Mouse (Mus musculus) lung, postnatal 4 days (tissue): Measurements from ENCODE around the gene Srpr.

ENCODE experiments used
- DNase-seq, 2 experiments: peaks; one replicate each; pipeline ENCODE4 v3.0.0; 2021

Srpr gene

DNA sequence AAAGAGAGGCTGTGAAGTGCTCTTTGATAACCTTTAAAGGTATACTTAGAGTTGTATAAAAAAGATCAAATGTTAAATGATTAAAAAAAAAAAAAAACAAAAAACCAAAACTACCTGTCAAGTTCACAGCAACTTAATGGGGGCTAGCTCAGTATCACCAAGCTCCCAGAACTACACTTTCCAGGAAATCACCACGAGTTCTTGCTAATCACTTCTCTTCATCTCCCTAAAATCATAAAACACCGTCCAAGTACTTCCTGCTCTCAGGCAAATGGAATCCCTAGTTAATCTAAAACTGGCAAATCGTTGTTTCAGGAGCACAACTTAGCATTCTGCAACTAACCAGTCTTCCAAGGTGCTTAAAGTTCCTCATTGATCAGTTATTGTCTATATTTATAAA lies 64.5 kb downstream of the Srpr start:
- no peak for DNase-seq

DNA sequence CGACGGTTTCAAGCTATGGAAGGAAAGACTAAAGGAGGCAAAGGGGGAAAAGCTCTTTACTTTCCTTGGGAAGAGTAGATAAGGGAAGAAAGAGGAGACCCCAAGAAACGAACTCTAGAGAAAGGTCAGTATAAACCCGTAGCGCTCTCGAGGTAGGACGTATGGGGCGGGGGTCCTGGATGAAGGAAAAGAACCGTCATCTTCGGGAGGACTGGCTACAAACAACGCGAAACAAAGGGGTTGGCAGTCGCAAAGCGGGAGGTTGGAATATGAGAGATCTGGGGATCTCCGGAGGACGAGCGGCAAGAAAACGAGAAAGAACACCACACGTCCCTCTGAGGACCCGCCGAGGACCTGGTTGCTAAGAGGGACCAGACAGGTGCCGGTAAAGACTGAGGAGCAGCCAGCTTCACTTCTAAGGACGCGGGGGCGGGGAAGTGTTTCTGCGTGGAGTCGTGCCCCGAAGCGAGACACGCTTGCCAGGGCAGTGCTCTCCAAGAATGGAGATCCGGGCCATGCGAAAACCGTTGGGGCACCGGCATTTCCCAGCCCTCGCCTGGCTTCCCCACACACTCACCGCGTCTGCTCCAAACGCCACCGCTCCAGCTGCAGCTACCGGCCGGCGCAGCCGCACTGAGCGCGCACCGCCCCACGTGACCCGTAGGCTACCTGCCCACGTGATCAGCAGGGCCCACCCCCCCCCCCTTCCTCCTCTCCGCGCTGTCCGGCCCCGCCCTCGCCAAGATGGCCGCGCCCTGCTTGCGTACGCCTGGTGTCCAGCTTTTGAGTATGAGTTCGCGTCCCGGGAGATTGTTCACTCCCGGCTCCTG lies 67.4 kb downstream of the Srpr start, which contains the start of the genes Fam118b and Rpusd4:
Fam118b (minus strand) TSS at position 660 of the 830 bp plus-strand sequence.
Rpusd4 (plus strand) TSS at position 720 of the 830 bp plus-strand sequence.
- peak; percentile 93 to 95 for DNase-seq

DNA sequence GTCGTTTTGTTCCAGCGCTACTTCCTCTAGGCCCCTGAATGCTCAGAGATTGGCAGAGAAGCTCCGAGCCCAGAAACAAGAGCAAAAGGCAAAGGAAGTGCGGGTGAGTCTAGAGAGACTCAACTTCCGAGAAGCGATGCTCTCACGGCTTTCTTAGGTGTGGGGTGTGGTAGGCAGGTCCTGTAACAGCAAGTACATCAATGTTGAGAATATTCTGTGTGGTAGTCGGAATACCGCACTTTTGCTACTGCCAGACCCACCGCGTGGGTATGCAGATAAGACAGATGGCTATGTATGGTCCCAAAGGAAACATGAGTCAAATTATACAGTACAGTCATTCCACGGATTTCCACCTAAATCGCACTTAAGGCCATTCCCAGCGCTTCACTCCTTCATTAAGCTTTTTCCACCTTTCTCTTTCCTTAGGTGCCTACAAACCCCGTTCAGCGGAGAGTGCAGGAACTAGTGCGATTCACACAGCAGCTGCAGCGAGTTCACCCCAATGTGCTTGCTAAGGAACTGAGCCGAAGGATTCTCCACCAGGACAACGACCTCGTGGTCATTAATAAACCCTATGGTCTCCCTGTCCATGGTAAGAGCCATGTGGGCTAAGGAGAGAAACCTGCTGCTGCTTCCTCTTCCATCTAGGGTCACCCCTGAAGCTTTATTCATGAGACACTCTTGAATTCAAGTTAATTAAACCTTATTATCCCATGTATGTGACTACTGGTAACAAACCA lies 68.2 kb downstream of the Srpr start:
- no peak for DNase-seq

DNA sequence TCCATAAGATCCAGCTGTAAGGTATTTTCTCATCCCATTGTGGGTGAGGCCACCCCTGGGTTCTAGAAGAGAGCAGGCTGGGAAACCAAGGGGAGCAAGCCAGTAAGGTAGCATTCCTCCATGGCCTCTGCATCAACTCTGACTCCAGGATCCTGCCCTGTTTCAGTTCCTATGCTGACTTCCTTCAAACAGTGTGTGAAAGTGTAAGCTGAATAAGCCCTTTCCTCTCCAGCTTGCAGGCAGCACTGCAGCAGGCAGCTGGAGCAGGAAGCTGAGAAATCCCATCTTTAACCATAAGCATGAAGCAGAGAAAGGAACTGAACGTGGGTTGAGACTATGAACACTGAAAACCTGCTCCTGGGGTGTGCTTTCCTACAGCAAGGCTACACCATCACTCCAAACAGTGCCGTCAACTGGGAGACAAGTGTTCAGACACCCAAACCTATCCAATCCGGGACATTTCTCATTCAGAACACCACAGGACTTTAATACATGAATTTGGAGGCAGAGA lies 77.9 kb downstream of the Srpr start:
- peak in 1 of 2 experiments; percentile 9 for DNase-seq

DNA sequence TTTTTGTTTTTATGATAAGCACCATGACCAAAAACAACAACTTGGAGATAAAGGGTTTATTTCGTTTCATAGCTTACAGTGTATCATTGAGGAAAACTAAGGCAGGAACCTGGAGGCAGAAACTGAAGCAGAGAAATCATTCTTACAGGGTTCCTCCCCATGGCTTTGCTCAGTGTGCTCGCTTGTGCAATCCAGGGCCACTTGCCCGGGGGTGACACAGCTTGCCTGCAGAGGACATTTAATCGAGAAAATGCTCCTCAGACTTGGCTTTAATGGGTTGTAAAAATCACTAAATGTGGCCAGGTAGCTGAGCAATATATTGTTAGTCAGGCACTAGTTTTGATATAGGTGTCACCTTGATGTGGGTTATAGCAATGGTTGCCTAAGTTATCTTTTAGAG lies 78.5 kb downstream of the Srpr start:
- no peak for DNase-seq

DNA sequence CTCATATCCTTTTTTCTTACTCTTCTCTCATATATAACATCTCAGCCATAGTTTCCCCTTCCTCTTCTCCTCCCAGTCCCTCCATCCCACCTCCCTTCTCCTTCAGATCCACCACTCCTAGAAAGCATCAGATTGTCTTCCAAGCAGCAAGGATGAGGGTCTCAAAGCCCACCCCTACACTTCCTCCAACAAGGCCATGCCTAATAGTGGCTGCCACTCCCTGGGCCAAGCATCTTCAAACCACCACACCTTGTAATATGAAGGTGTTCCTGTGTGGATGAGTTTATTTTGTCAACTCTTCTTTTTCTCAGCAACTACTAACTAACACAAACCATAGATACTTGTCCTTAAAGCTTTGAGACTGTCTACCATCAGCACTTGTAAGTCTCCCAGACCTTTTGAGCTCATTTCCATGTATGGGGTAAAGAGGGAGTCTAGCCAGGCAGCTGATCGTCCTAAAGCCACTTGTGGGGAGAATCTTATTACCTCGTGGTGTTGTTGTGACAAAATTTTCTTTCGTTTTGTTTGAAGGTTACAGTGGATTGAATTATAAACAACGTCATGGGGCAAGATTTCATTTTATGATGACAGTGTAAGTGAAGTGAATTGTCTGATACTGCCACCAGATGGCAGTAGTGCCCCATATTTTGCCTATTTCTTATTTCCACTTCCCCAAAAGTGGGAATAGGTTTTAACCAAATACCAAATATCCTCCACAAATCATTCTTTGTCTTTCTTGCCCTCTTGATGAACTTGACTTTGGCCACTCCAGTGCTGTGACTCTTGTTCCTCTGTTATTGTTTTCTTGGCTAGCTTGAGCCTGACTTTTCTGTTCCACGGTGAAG lies 82.3 kb downstream of the Srpr start:
- peak in 1 of 2 experiments; percentile 68 for DNase-seq

DNA sequence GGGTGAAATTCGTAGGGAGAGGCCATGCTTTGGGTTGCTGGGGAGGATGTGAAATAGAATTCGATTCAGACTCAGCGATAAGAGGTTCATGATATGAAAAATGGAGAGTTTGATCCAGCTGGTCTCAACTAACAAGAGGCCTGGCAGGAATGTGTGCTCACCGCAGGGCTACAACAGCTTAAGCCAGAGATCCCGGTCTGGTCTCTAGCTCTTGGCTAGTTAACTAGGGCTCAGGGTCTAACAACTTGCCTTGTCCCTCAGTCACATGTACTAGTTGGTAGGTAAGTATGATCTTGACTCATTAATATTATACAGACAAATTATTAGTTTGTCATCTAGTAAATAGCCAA lies 82.9 kb downstream of the Srpr start:
- DNase-seq = no peak

DNA sequence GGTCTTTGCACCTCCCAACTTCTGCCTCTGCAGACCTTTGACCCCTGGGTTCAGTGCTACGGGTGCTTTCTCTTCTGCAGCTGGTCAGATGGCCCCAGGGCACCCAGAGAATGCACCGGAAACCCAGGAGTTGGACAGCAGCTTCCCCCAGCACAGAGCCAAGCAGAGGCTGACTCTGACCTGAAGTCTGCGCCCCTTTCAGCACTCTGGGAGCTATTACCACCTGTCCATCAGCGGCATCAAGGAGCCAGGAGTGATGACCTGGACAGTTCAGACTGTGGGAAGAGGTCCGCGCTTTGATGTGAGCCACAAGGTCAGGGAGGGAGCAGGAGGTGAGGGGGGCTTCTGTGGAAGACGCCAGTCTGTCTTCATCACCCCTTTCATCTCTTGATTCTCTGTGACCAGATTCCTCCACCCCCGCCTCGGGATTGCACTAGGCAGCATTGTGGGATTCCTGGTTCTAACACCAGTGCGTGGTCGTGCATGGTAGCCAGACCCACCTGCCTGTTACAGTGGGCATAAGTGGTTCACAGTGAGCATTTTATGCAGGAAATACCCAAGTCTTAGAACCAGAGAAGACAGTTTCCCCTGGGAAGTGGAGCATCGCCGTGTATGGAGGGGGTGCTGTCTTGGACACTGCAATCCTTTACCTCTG lies 83.6 kb downstream of the Srpr start:
- DNase-seq = no peak

DNA sequence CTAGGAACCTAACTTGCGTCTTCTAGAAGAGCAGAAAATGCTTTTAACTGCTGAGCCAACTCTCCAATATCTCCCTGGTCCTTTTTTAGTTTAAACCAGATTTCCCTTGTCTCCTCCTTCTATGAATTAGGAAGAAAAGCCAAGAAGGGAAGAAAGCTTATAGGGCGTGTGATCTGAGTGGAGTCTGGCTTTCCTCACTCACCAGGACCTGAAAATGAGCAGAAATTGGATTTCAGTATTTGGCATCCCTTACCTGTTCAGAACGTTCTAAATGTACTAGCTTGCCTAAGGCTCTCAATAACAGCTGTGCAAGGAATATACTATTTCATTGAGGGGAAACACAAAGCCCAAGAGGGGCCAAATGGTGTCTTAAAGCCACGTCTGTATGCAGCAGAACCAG lies 84.4 kb downstream of the Srpr start:
- DNase-seq = no peak

DNA sequence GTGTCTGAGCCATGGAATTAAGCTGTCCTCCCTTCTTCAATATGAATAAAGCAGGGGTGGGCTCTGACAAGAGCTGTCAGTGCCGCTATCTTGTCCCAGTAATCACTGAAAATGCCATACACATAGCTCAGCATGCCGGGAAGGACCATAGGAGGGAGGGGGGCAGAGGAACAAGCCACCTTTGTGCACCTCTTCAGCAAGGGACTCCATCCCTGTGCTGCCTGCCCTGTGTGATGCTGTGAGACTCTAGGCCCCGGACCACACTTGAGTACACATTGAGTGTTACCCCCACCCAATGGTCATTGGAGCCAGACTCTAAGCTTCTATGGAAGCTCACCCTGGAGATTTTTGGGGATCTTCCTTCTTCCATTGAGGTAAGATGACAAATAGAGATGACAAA lies 86.4 kb downstream of the Srpr start:
- DNase-seq = no peak

DNA sequence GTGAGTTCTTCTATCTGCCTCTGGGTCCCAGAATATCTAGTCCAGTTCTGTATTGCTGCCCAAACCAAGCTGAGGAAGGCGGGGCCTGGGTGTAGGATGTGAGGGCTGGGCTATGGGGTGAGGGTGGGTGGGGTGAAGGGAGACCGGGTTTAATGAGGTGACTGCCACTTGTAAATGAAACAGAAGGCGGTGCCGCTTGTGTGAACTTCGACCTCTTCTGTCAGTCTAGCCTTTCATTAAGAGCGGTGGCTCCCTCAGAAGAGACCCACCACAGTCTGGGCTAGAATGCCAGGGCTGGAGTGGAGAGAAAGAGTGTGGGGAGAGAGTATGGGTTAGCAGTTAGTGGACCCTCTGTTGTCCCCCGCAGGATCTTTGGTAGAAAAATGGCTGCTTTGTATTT lies 90.0 kb downstream of the Srpr start:
- DNase-seq = no peak

DNA sequence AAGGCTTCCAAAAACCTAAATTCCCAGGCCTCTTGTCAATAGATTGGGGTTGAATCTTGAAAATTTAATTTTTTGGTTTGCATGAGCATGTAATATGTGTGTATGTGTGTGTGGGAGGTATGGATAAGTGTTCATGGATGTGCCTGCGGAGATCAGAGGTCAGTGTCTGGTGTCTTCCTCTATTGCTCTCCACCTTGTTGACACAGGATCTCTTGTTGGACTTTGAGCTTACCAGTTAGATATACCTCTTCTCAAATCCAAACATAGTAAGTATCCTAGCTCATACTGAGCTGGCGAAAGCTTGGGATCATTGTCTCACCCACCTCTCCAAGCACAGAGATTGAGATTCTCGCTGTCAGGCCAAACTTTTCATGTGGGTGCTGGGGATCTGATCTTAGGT lies 90.4 kb downstream of the Srpr start:
- no peak for DNase-seq

DNA sequence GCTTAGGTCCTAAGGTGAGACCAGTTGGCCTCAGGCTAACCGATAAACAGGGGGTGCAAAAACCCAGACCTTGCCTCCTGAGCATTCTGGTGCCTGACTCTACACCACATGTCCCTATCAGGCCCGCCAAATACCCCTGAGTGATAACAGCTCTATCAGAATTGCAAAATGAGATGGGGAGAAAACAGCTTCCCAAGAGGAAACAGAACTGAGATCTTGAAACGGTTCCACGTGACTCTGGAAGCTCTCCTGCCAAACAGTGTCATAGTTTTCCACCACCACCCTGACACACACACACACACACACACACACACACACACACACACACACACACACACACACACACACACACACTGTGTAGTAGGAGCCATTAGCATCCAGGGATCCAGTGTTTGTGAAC lies 90.9 kb downstream of the Srpr start:
- no peak for DNase-seq

DNA sequence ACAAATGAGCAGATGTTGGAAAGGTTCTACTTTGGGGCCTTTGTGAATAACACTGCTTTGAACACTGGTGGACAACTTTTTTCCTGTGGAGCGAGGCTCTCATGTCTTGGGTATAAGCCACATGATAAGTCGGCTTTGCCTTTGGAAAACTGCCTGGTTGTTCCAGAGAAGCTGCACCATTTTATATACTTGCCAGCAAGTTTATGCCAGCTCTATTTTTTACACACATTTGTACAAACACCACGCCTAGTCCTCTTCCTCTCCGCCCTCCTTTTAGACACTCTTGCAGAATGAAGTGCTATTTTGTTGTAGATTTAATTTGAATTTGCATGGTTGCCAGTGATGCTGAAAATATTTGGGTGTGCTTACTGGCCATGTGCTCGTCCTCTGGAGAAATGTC lies 93.5 kb downstream of the Srpr start:
- no peak for DNase-seq
